Mouse (Mus musculus): ENCODE results near the gene Calml4. TPM values are rescaled to one million over a fixed set of nuclear protein-coding genes. Genes with fewer than 3 reads are reported as not detected.

Gene Calml4
- 0.97 and 1.3 TPM in 2 replicates for polyA plus RNA-seq (2012; rRNA removed)

GRCm38 (mm10) chr9:62857719-62858261 lies at the start of gene Calml4:
Calml4 (plus strand) TSS chr9:62858080.

GRCm38 (mm10) chr9:62811516-62812121 lies 46.3 kb upstream of the Calml4 start, which contains the start of gene Fem1b:
Fem1b (minus strand) TSS chr9:62811934.

GRCm38 (mm10) chr9:62838506-62839171 lies 19.2 kb upstream of the Calml4 start, which contains the start of gene Cln6:
Cln6 (plus strand) TSS chr9:62838785.

Other genes with a start within 250 kb of the Calml4 start
- 0.07 and 0.12 TPM in 2 replicates for gene Itga11, start 180.3 kb upstream of the Calml4 start, polyA plus RNA-seq (2012; rRNA removed)
- gene Fem1b, start 46.1 kb upstream of the Calml4 start, polyA plus RNA-seq (2012; rRNA removed) = 8.1 and 9.8 TPM in 2 replicates
- 14.5 and 17.3 TPM in 2 replicates for gene Cln6, start 19.3 kb upstream of the Calml4 start, polyA plus RNA-seq (2012; rRNA removed)
- gene Pias1, start 129.8 kb downstream of the Calml4 start, polyA plus RNA-seq (2012; rRNA removed) = 8.7 and 9.8 TPM in 2 replicates

Measured in liver, embryonic 14 days (tissue).